Mouse (Mus musculus) adrenal gland, adult 18-20 months (tissue): ENCODE measurements around the gene Hid1. TPM values are rescaled to one million over a fixed set of nuclear protein-coding genes. Genes with fewer than 3 reads are reported as not detected.

Source experiments
- total RNA-seq, 2 experiments: library from RNA; stranded (reverse); gene quantifications; 1 replicate in 1 of 2; 2 replicates in 1 of 2; pipeline ENCODE4 v1.2.3; 2021

Gene Hid1
- total RNA-seq, 2 experiments from 2014 or later = 31.4 to 65.8 TPM

Other genes with a start within 250 kb of the Hid1 start
- 1 to 10 TPM; 1.3 to 2.5 TPM for gene Cd300lf, start 233.8 kb downstream of the Hid1 start, total RNA-seq
- gene Slc9a3r1, start 204.4 kb downstream of the Hid1 start, total RNA-seq = 10 to 100 TPM; 17.2 to 19.3 TPM
- 10 to 100 TPM; 20.3 to 20.7 TPM for gene Tmem104, start 180.3 kb downstream of the Hid1 start, total RNA-seq
- 10 to 100 TPM; 26.2 to 27.6 TPM for gene Nat9, start 179.9 kb downstream of the Hid1 start, total RNA-seq
- gene Grin2c, start 100.5 kb downstream of the Hid1 start, total RNA-seq = 10 to 100 TPM in 1 of 2 experiments, 1 to 10 TPM in 1; 2.2 to 10.6 TPM
- 1,000 to 10,000 TPM; 1,063 to 1,343 TPM for gene Fdxr, start 90.7 kb downstream of the Hid1 start, total RNA-seq
- gene Fads6, start 70.1 kb downstream of the Hid1 start, total RNA-seq = 10 to 100 TPM; 43.9 to 59.6 TPM
- not detected for gene Otop2, start 60.6 kb downstream of the Hid1 start, total RNA-seq
- gene Ush1g, start 45.7 kb downstream of the Hid1 start, total RNA-seq = under 1 TPM; 0.36 to 0.74 TPM
- gene Otop3, start 33.0 kb downstream of the Hid1 start, total RNA-seq = not detected
- 100 to 1,000 TPM; 159 to 181 TPM for gene Cdr2l, start 14.2 kb upstream of the Hid1 start, total RNA-seq
- 100 to 1,000 TPM; 133 to 137 TPM for gene Mrpl58, start 36.0 kb upstream of the Hid1 start, total RNA-seq
- 100 to 1,000 TPM; 595 to 747 TPM for gene Atp5h, start 52.2 kb upstream of the Hid1 start, total RNA-seq
- 10 to 100 TPM; 44.1 to 71.4 TPM for gene Kctd2, start 52.4 kb upstream of the Hid1 start, total RNA-seq
- gene Trim80, start 72.8 kb upstream of the Hid1 start, total RNA-seq = under 1 TPM; 0.20 to 0.61 TPM
- gene Slc16a5, start 94.7 kb upstream of the Hid1 start, total RNA-seq = not detected
- 10 to 100 TPM in 1 of 2 experiments, 1 to 10 TPM in 1; 7.9 to 11.1 TPM for gene Armc7, start 107.9 kb upstream of the Hid1 start, total RNA-seq
- gene Nt5c, start 124.1 kb upstream of the Hid1 start, total RNA-seq = 100 to 1,000 TPM in 1 of 2 experiments, 10 to 100 TPM in 1; 68.7 to 154 TPM
- 10 to 100 TPM; 81.3 to 86.5 TPM for gene Jpt1, start 146.6 kb upstream of the Hid1 start, total RNA-seq
- 100 to 1,000 TPM; 219 to 240 TPM for gene Sumo2, start 168.5 kb upstream of the Hid1 start, total RNA-seq
- gene Nup85, start 196.7 kb upstream of the Hid1 start, total RNA-seq = 10 to 100 TPM; 33.2 to 43.0 TPM
- gene Mrps7, start 236.2 kb upstream of the Hid1 start, total RNA-seq = 100 to 1,000 TPM; 105 to 107 TPM
- 10 to 100 TPM; 25.6 to 27.0 TPM for gene Gga3, start 236.3 kb upstream of the Hid1 start, total RNA-seq
- 100 to 1,000 TPM in 1 of 2 experiments, 10 to 100 TPM in 1; 85.4 to 145 TPM for gene Mif4gd, start 245.2 kb upstream of the Hid1 start, total RNA-seq